Mouse (Mus musculus): ENCODE results near the gene Gm49333.

DNA sequence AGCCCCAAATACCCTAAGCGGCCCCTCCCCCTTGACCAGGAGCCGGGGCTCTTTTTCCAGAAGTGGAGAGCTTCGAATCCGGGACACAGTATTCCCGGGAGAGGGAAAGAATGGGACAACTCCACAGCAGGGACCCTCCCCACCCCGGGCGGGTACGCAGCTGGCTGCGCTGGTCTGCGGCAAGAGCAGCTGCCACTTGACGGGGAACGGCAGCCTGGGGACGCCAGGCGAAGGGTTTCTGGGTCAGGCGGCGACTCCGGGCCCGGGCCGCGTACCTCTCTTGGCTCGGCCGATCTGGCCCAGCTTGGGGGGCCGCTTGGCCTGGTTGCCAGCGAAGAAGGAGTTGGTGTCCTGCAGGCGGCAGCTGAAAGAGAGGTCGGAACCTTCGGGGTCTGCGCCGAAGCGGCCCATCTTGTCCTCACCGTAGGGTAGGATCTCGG, 9.4 kb downstream of the Gm49333 start:
- TF ChIP-seq CTCF (IDR thresholded peaks at IDR 0.05; ENCODE audit: low read depth) (no peak), EP300 (optimal IDR thresholded peaks at IDR 0.05) (no peak)

All from stomach, postnatal 0 days (tissue).